Mouse (Mus musculus): ENCODE results near the gene Tnfrsf1a.

Tnfrsf1a gene

GRCm38 (mm10) chr6:125354352-125355151 is 5.4 kb downstream of the Tnfrsf1a start:
- peak; percentile 9 to 37 for DNase-seq

- no peak for DNase-seq
Observed at GRCm38 (mm10) chr6:125355197-125355741, 6.1 kb downstream of the Tnfrsf1a start.

GRCm38 (mm10) chr6:125356264-125356663 is 7.1 kb downstream of the Tnfrsf1a start:
- no peak for DNase-seq

GRCm38 (mm10) chr6:125357334-125357733 is 8.2 kb downstream of the Tnfrsf1a start:
- no peak for DNase-seq

- DNase-seq: no peak
Observed at GRCm38 (mm10) chr6:125359999-125360398, 10.8 kb downstream of the Tnfrsf1a start.

GRCm38 (mm10) chr6:125360846-125361245 is 11.7 kb downstream of the Tnfrsf1a start:
- DNase-seq: no peak

- DNase-seq: peak; percentile 49 to 71
Observed at GRCm38 (mm10) chr6:125361467-125362291, 12.5 kb downstream of the Tnfrsf1a start.

GRCm38 (mm10) chr6:125363021-125363420 is 13.9 kb downstream of the Tnfrsf1a start:
- DNase-seq: no peak

GRCm38 (mm10) chr6:125363451-125364242 is 14.5 kb downstream of the Tnfrsf1a start:
- no peak for DNase-seq

GRCm38 (mm10) chr6:125364448-125364847 is 15.3 kb downstream of the Tnfrsf1a start:
- DNase-seq: no peak

GRCm38 (mm10) chr6:125365522-125365921 is 16.4 kb downstream of the Tnfrsf1a start:
- no peak for DNase-seq

GRCm38 (mm10) chr6:125366133-125366532 is 17.0 kb downstream of the Tnfrsf1a start:
- no peak for DNase-seq

- no peak for DNase-seq
Observed at GRCm38 (mm10) chr6:125367758-125368371, 18.7 kb downstream of the Tnfrsf1a start.

- no peak for DNase-seq
Observed at GRCm38 (mm10) chr6:125377042-125377441, 27.9 kb downstream of the Tnfrsf1a start.

- DNase-seq: no peak
Observed at GRCm38 (mm10) chr6:125377582-125378451, 28.7 kb downstream of the Tnfrsf1a start.

- no peak for DNase-seq
Observed at GRCm38 (mm10) chr6:125378621-125379020, 29.5 kb downstream of the Tnfrsf1a start.

- no peak for DNase-seq
Observed at GRCm38 (mm10) chr6:125379781-125380180, 30.6 kb downstream of the Tnfrsf1a start.

- DNase-seq: no peak
Observed at GRCm38 (mm10) chr6:125380372-125381360, 31.5 kb downstream of the Tnfrsf1a start, which contains the start of gene Plekhg6. Gene Plekhg6 (minus strand): TSS chr6:125380793.

- no peak for DNase-seq
Observed at GRCm38 (mm10) chr6:125382024-125382423, 32.9 kb downstream of the Tnfrsf1a start.
